Mouse (Mus musculus) spleen, adult 2 months (tissue): ENCODE measurements around the gene Dpp8.

ENCODE experiments used
- CTCF ChIP-seq: fragments of 200-500 bp; IDR thresholded peaks from 2 replicates; pipeline ENCODE4 v1.5.1; 2011; ENCODE audit warnings: mild to moderate bottlenecking, inconsistent platforms; ENCODE audit not compliant: insufficient read depth, insufficient read length, insufficient replicate concordance; ENCODE audit errors: extremely low read depth
- POLR2A ChIP-seq: fragments of 200-500 bp; IDR thresholded peaks from 2 replicates; pipeline ENCODE4 v1.6.1; 2011; ENCODE audit warnings: low read depth, low read length, inconsistent platforms

- TF ChIP-seq CTCF = no peak
- no peak for TF ChIP-seq POLR2A
Observed at GRCm38 (mm10) chr9:65113694-65114093, 81.5 kb downstream of the Dpp8 start.
